Mouse (Mus musculus): Measurements from ENCODE around the gene Hipk2. TPM values are rescaled to one million over a fixed set of nuclear protein-coding genes. Genes with fewer than 3 reads are reported as not detected.

Hipk2 gene
- polyA plus RNA-seq, 1 experiment from 2014 or later: 12.0 TPM

GRCm38 (mm10) chr6:38725515-38725914, 150.4 kb downstream of the Hipk2 start:
- no peak for TF ChIP-seq CTCF (IDR thresholded peaks at IDR 0.05; ENCODE audit: low read depth)
- Histone ChIP-seq H3K27me3 (replicated peaks; ENCODE audit: control insufficient read depth, insufficient read depth, low read length) (no peaks in the 10 kb centered on the region), H3K9ac (ENCODE audit: low read depth, low read length) (no peak overlapping the region), H3K36me3 (ENCODE audit: control insufficient read depth, insufficient read depth) (peaks cover 26% of the 10 kb centered on the region), H3K4me2 (replicated peaks; ENCODE audit: low read depth) (no peak overlapping the region), H3K4me3 (ENCODE audit: low read depth, low read length) (no peak overlapping the region), H3K27ac (ENCODE audit: low read depth, low read length) (no peak overlapping the region), H3K9me3 (ENCODE audit: control insufficient read depth) (no peaks in the 10 kb centered on the region), H3K4me1 (replicated peaks; ENCODE audit: control insufficient read depth, insufficient read depth, low read length) (no peaks in the 10 kb centered on the region)
- ATAC-seq: no peak
- WGBS: 95% methylated on average over 3 of the region's 3 CpGs

GRCm38 (mm10) chr6:38721361-38721760, 154.6 kb downstream of the Hipk2 start:
- no peak for TF ChIP-seq CTCF (IDR thresholded peaks at IDR 0.05; ENCODE audit: low read depth)
- H3K4me2 ChIP-seq (replicated peaks; ENCODE audit: low read depth): no peak overlapping the region
- no peaks in the 10 kb centered on the region for H3K4me1 ChIP-seq (replicated peaks; ENCODE audit: control insufficient read depth, insufficient read depth, low read length)
- H3K4me3 ChIP-seq (ENCODE audit: low read depth, low read length): no peak overlapping the region
- WGBS: 79% methylated on average over 1 of the region's 1 CpGs
- no peak overlapping the region for H3K27ac ChIP-seq (ENCODE audit: low read depth, low read length)
- no peak overlapping the region for H3K9ac ChIP-seq (ENCODE audit: low read depth, low read length)
- peaks cover 51% of the 10 kb centered on the region for H3K36me3 ChIP-seq (ENCODE audit: control insufficient read depth, insufficient read depth)
- H3K27me3 ChIP-seq (replicated peaks; ENCODE audit: control insufficient read depth, insufficient read depth, low read length): no peaks in the 10 kb centered on the region
- no peaks in the 10 kb centered on the region for H3K9me3 ChIP-seq (ENCODE audit: control insufficient read depth)
- ATAC-seq: no peak

- H3K4me3 ChIP-seq (ENCODE audit: low read depth, low read length): no peak overlapping the region
- no peak overlapping the region for H3K9ac ChIP-seq (ENCODE audit: low read depth, low read length)
- H3K36me3 ChIP-seq (ENCODE audit: control insufficient read depth, insufficient read depth): peaks cover 70% of the 10 kb centered on the region
- H3K4me2 ChIP-seq (replicated peaks; ENCODE audit: low read depth): no peak overlapping the region
- no peak for TF ChIP-seq CTCF (IDR thresholded peaks at IDR 0.05; ENCODE audit: low read depth)
- no peaks in the 10 kb centered on the region for H3K27me3 ChIP-seq (replicated peaks; ENCODE audit: control insufficient read depth, insufficient read depth, low read length)
- H3K27ac ChIP-seq (ENCODE audit: low read depth, low read length): no peak overlapping the region
- ATAC-seq: no peak
- H3K4me1 ChIP-seq (replicated peaks; ENCODE audit: control insufficient read depth, insufficient read depth, low read length): no peaks in the 10 kb centered on the region
- WGBS: 89% methylated on average over 6 of the region's 6 CpGs
- no peaks in the 10 kb centered on the region for H3K9me3 ChIP-seq (ENCODE audit: control insufficient read depth)
These were observed 156.7 kb downstream of the Hipk2 start for GRCm38 (mm10) chr6:38719229-38719628.

- Histone ChIP-seq H3K27ac (ENCODE audit: low read depth, low read length) (no peak overlapping the region), H3K9ac (ENCODE audit: low read depth, low read length) (no peak overlapping the region), H3K9me3 (ENCODE audit: control insufficient read depth) (no peaks in the 10 kb centered on the region), H3K4me2 (replicated peaks; ENCODE audit: low read depth) (no peak overlapping the region), H3K27me3 (replicated peaks; ENCODE audit: control insufficient read depth, insufficient read depth, low read length) (no peaks in the 10 kb centered on the region), H3K4me1 (replicated peaks; ENCODE audit: control insufficient read depth, insufficient read depth, low read length) (no peaks in the 10 kb centered on the region), H3K36me3 (ENCODE audit: control insufficient read depth, insufficient read depth) (peaks cover 76% of the 10 kb centered on the region), H3K4me3 (ENCODE audit: low read depth, low read length) (no peak overlapping the region)
- ATAC-seq: no peak
- TF ChIP-seq CTCF (IDR thresholded peaks at IDR 0.05; ENCODE audit: low read depth): no peak
- WGBS: 95% methylated on average over 7 of the region's 7 CpGs
These were observed 157.3 kb downstream of the Hipk2 start for GRCm38 (mm10) chr6:38718625-38719024.

GRCm38 (mm10) chr6:38715881-38716280, 160.1 kb downstream of the Hipk2 start:
- Histone ChIP-seq H3K9me3 (ENCODE audit: control insufficient read depth) (no peaks in the 10 kb centered on the region), H3K27me3 (replicated peaks; ENCODE audit: control insufficient read depth, insufficient read depth, low read length) (no peaks in the 10 kb centered on the region), H3K27ac (ENCODE audit: low read depth, low read length) (no peak overlapping the region), H3K4me1 (replicated peaks; ENCODE audit: control insufficient read depth, insufficient read depth, low read length) (no peaks in the 10 kb centered on the region), H3K4me3 (ENCODE audit: low read depth, low read length) (no peak overlapping the region), H3K36me3 (ENCODE audit: control insufficient read depth, insufficient read depth) (peaks cover 91% of the 10 kb centered on the region), H3K4me2 (replicated peaks; ENCODE audit: low read depth) (no peak overlapping the region), H3K9ac (ENCODE audit: low read depth, low read length) (no peak overlapping the region)
- WGBS: 89% methylated on average over 16 of the region's 16 CpGs
- ATAC-seq: no peak
- TF ChIP-seq CTCF (IDR thresholded peaks at IDR 0.05; ENCODE audit: low read depth): no peak

GRCm38 (mm10) chr6:38713957-38714898, 161.7 kb downstream of the Hipk2 start:
- no peak for ATAC-seq
- Histone ChIP-seq H3K4me3 (ENCODE audit: low read depth, low read length) (no peak overlapping the region), H3K27me3 (replicated peaks; ENCODE audit: control insufficient read depth, insufficient read depth, low read length) (no peaks in the 10 kb centered on the region), H3K27ac (ENCODE audit: low read depth, low read length) (no peak overlapping the region), H3K4me2 (replicated peaks; ENCODE audit: low read depth) (no peak overlapping the region), H3K4me1 (replicated peaks; ENCODE audit: control insufficient read depth, insufficient read depth, low read length) (no peaks in the 10 kb centered on the region), H3K36me3 (ENCODE audit: control insufficient read depth, insufficient read depth) (peaks cover 93% of the 10 kb centered on the region), H3K9me3 (ENCODE audit: control insufficient read depth) (no peaks in the 10 kb centered on the region), H3K9ac (ENCODE audit: low read depth, low read length) (no peak overlapping the region)
- WGBS: 84% methylated on average over 19 of the region's 19 CpGs
- no peak for TF ChIP-seq CTCF (IDR thresholded peaks at IDR 0.05; ENCODE audit: low read depth)

Measured in intestine, postnatal 0 days (tissue).